Mouse (Mus musculus): ENCODE measurements around the gene Gnaz. TPM values are rescaled to one million over a fixed set of nuclear protein-coding genes. Genes with fewer than 3 reads are reported as not detected.

Gnaz gene
- not detected for polyA plus RNA-seq (2017; shearing (Covaris generic))

GRCm38 (mm10) chr10:74966850-74967451, at the start of gene Gnaz:
Gene Gnaz, plus strand, starts transcription at chr10:74967177.

GRCm38 (mm10) chr10:75032395-75032794, 65.4 kb downstream of the Gnaz start, which contains the start of gene Rsph14:
Gene Rsph14, minus strand, starts transcription at chr10:75032586.

GRCm38 (mm10) chr10:75036883-75037379, 70.0 kb downstream of the Gnaz start, which contains the start of gene Rab36:
Gene Rab36, plus strand, starts transcription at chr10:75037058.

GRCm38 (mm10) chr10:75060217-75060842, 93.4 kb downstream of the Gnaz start, which contains the start of gene Bcr:
Gene Bcr, plus strand, starts transcription at chr10:75060592.

Other genes with a start within 250 kb of the Gnaz start
- gene Rsph14, start 65.4 kb downstream of the Gnaz start, polyA plus RNA-seq (2017; shearing (Covaris generic)), result not detected
- gene Rab36, start 69.9 kb downstream of the Gnaz start, polyA plus RNA-seq (2017; shearing (Covaris generic)), result 2.2 TPM
- gene Bcr, start 93.4 kb downstream of the Gnaz start, polyA plus RNA-seq (2017; shearing (Covaris generic)), result 2.3 TPM
- gene Specc1l, start 244.9 kb downstream of the Gnaz start, polyA plus RNA-seq (2017; shearing (Covaris generic)), result 17.4 TPM

All from CD4-positive, CD25-positive, alpha-beta regulatory T cell, adult 9 weeks (primary cell).